Mouse (Mus musculus) embryo, embryonic 10.5 days (tissue): Measurements from ENCODE around the gene Mllt11.

Experiments used
- DNase-seq: peaks from one replicate; pipeline ENCODE4 v3.0.0-alpha.2; 2015; ENCODE audit warnings: low spot score

Gene Mllt11

DNA sequence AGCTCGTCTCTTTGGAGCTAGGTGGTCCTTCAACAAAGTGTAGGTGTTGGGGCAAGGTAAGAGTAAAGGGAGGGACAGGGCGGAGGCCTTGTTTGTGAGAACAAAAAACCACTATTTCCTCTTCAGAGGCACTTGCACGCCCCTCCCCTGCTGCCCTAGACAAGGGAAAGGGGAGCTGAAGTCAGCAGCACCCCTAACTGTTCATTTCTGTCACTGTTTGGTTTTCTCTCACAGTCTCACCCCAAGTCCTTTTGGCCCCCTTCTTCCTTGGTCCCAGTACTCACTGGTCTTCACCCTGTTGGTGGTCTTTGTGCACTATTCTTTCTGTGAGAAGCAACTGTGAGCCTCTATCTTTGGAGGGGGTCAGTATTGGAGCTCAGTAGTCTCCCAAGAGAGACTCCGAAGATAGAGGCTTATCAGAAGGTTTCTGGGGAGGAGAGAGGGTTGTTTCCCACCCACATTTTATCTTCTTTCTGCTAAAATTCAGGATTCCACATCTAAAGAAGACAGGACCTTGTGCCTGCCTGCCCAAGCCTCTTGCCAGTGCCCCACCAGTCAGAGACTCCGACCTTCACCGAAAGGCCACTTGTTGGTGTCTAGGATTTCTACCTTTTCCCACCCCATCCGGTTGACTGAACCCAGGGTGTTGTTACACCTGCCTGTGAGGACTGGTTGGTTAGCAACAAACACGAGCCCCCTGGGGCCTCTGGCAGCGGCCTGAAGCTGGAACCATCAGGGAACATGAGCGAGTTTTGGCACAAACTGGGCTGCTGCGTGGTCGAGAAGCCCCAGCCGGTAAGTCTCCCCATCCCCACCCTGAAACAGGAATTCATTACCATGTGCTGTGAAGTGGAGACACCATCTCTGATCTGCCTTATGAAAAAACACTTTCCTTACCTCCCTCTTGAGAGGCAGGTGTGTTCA, at the start of gene Mllt11:
Mllt11 (minus strand) TSS at position 874 of the 924 bp plus-strand sequence.
- no peak for DNase-seq

DNA sequence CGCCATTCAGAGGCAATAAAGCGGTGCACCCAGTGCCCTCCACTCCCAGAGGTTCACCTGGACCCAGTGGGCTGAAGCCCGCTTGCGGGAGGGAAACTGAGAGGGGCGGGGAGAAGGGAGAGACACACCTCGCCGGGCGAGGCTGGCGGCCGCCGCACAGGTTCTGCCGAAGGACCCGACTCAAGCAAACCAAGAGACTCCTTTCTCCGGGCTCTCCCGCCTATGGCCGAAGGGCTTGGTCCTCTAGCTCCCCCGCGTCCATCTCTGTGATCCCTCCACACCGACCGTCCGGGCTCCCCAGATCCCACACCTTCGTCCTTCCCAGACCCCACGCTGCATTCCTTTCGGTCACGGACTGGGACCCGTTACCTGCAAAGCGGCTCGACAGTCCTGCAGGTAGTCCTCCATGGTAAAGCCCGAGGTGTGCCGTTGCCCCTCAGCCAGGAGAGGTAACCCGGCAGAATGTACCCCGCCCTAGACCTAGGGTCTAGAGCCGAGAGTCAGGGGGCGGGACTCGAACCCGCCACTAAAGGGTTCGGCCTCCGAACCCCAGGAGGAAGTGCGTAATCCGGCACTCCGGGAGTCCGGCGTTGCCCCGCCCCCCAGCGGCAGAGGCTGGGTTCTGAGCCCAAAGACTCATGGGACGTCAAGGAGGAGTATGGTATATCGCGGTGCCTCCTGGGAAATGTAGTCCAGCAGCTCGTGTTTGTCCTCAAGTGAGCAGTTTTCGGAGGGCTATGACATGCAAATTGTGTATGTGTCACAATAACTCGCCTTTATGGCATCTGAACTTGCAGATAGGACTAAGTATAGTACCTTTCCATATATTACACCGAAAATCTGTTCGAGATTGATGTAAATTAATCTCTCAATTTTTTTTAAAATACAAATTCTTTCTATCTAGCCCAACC, 49.5 kb upstream of the Mllt11 start, which contains the start of the genes Mindy1 and Prune1:
Mindy1 (plus strand) TSS at position 130 of the 911 bp plus-strand sequence.
Prune1 (minus strand) TSS at position 861 of the 911 bp plus-strand sequence.
- DNase-seq: peak; percentile 99

DNA sequence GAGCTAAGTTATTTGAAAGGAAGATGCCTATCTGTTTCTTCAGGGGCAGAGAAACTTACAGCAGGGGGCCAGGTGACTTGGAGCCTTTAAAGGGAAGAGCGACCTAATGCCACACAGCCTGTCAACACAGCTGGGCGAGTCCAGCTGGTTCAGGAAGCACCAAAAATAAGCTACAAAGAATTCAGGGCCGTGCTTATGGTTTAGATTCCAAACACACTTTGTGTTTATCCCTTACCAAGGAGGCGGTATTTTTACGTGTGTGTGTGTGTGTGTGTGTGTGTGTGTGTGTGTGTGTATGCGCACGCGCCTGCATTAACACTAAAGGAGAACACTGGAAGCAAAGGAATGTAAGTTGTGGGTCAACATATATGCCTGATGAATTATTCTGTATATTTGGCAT, 48.8 kb upstream of the Mllt11 start:
- peak; percentile 45 for DNase-seq

DNA sequence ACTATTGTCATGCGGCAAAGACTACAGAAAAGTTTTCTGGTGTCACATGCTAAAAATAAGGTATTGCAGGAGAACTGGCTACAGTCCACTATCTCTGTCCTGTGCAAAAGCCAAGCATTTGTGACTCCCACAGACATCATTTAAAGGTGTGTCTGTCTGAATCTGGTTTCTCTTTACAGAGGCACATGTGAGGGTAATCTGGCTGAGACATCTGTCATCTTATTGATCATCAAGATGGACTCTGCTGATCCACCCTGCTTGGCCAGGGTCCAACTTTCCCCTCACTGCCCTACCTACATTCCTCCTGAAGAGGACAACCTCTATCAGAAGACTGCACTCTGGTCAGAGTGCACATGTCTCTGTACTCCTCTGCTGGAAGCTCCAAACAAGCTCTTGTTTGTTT, 45.2 kb upstream of the Mllt11 start:
- DNase-seq: no peak

DNA sequence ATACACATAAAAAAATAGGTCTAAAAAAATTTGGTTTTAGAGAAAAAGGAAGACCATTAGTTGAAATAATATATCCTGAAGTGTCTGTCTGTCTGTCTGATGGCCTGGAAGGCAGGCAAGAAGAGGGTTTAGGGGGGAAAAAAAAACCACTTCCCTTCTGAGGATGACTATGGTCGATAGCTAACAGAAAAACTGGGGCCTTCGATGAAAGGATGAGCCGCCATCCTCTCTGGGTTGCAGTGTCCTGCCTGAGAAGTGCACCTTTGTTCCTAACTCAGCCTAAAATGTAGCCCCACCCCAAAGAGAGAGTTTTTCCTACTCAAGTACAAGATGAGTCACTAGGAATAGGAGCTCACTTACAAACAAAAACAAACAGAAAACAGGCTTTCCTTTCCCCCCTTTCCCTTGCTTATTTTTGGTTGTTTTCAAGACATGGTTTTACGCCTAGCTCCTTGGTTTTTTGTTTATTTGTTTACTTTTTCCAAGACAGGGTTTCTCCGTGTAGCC, 44.5 kb upstream of the Mllt11 start:
- DNase-seq: no peak

DNA sequence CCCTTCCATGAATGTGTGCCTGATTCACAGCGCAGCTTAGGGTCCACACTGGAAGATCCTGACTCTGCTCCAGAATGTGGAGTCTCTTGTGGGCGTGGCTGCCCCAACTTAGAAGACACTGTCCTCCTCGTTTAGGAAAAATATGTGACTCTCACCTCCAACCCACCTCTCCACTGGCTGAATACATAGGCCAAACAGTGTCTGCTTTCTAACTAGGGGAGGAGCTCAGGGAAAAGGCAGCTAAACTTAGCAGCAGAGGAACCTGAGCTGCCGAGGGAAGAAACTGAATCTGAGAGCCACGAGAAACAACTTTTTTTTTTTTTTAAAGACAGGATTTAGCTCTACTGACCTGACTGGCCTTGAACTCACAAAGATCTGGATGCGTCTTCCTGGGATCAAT, 43.2 kb upstream of the Mllt11 start:
- no peak for DNase-seq

DNA sequence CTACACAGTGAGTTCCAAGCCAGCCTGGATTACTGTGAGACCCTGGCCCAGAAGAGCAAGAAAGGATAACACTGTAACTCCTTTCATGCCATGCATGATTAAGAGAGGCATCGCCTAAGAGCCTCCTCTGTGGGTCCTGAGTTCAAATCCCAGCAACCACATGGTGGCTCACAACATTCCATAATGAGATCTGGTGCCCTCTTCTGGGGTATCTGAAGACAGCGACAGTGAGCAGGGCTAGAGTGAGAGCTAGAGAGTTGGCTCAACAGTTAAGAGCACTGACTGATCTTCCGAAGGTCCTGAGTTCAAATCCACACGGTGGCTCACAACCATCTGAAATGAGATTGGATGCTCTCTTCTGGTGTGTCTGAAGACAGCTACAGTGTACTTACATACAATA, 42.5 kb upstream of the Mllt11 start:
- no peak for DNase-seq

DNA sequence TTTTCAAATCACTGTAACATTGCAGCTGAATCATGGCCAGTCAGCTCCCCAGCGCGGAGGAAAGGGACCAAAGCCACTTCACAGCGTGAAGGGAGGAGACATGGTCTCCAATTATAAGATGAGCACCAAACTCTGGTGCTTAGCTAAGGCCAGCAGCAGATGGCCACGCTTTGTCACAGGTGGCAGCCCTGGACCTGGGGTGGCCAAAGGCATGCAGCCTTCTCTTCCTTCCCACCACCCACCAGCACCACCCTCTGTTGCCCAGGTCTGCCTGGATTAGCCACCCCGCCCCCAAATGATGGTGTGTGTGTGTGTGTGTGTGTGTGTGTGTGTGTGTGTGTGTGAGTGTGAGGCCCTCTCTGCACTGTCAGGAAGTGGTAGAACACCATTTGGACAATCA, 41.5 kb upstream of the Mllt11 start:
- DNase-seq: no peak

DNA sequence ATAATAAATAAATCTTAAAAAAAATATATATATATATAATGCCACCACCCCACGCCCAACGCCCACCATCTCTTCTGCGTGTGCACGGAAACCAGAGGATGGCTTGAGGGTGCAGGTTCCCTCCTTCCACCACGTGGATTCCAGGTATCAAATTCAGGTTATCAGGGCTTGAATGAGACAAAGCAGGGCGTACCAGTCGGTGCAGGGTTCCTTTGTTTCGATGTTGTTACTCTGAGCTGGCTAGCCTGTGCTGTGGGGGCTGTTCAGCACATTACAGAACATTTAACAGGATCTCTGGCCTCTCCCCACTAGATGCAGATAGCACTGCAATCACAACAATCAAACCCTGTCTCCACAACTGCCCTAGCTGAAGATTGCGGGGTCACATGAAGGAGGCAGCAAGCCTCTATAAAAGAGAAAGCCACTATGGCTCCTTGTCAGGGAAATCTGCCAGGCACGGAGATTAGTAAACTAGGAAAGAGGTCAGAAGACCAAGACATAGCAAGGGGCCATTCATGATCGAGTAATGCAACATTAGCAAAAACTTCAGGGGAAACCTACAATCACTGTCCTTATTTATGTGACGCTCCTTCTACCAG, 38.9 kb upstream of the Mllt11 start:
- no peak for DNase-seq

DNA sequence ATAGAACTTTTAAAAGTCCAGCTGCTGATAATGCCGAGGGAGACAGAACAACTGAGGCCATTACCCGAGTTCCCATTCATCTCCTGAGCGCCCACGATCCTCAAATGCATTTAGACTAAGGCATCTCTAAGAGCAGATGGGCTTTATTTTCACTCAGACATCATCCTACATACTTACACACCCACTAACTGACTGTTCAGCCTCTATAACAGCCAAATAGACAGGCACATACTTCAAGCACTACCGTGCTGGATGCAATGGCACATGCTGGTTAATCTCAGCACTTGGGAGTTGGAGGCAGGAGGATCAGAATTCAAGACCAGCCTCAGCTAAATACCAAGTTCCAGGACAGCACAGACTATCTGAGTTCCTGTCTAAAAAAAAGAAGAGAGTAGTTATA, 37.8 kb upstream of the Mllt11 start:
- no peak for DNase-seq

DNA sequence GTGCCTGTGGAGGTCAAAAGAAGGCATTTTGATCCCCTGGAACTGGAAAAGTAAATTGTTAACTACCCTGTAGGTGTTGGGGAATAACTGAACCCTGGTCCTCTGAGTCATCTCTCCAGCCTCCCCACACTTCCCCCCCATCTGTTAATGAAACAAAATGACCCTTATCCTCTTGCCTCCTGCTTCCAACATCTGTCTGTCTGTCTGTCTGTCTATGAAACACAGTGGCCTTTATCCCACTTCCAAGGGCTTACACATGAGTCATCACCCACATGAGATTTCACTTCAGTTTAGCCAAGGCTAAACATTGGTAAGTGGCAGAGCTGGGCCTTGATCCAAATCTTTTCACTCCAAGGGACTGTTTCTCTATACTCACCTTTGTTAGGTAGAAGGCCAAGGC, 35.9 kb upstream of the Mllt11 start:
- DNase-seq: no peak

DNA sequence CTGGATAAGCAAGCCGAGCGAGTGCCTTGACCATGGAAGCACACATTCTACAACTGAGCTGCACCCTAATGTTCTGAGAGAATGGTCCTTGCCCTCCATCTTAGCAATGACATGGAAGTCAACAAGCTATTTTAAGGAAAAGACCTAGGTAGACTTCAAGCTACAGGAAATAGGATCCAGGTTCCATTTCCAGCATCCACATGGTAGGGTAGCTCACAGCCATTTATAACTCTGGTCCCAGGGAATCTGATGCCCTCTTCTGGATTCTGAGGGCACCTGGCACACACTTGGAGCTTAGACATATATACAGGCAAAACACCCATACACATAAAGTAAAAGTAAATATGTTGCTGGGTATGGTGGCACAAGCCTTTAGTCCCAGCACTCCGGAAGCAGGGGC, 34.1 kb upstream of the Mllt11 start:
- DNase-seq: no peak

DNA sequence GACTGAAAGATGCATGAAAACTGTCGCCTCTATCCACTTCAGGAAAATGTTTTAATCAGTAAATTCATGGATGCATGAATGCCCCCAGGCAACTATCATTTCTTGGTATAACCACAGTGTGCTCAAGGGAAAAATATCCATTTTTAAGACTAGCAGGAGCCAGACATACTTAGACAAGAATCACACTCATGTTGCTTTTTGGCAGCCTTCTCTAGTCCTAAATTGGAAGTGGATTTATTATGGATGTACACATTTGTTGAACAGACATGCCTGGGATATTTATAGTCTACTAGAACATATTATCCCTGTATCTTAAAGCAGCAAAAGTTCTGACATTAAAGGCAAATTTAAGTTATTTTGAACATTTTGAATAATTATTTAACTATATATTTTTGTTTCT, 32.8 kb upstream of the Mllt11 start:
- no peak for DNase-seq

DNA sequence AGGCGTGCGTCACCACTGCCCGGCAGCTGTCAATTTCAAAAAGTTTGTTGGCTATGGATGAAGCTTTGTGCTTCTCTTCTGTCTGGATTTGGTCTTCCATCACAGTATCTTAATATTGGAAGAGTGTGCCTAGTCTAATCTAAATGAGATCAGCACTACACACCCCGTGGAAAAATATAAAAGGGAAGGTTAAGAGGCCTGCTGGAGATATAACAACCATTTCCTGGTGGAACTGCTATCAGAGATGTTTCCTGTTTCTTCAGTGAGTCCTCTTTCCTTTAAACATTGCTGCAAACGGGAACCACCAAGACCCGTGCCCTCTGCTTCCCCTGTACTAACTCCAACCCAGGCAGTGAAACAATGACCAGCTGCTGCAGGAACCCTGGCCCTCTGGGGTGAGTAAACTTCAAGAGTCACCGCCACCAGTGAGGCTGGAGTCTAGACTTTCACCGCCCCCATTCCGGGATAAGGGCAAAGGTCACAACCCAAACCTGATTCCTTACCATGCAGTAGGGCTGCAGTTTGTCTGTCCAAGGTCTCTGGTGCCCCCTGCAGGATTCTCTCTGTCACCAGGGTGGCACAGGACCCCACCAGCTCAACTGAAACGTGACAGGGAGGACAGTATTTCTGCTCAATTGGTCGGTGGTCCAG, 31.2 kb upstream of the Mllt11 start:
- DNase-seq: peak; percentile 88

DNA sequence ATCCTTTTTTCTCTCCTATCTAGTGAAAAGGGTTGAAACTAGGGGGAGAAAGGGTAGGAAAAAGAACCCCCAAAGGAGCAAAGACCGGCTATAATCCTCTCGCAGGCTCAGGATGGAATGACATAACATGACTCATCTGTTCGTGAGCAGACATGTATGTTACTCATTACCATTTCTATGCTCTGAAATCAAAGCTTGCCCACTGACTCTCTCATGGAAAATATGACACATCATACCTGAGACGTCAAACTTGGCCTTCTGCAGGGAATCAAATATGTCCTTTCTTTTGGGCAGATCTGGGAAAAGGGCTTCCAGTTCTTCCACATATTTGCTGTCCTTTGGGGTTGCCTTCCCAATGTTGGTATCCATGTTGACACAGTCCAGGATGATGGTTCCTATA, 30.0 kb upstream of the Mllt11 start:
- DNase-seq: no peak

DNA sequence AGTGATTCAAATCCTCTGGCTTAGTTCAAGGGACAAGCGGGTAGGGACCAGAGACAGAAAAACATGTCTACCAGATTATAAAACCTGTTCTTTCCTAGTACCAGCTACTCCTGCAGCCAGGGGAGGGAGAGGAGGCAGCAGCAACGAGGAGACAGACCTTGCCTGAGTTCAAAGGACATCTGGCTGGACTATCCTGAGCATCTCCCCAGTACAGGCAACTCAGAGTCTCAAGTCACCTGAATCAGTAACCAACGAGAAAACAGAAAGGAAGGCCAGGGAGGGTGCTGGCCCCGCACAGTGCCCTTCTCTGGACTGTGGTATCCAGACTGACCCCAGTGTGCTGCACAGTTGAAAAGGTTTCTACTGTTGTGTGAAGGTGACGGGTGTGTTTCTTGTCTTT, 25.0 kb upstream of the Mllt11 start:
- no peak for DNase-seq

DNA sequence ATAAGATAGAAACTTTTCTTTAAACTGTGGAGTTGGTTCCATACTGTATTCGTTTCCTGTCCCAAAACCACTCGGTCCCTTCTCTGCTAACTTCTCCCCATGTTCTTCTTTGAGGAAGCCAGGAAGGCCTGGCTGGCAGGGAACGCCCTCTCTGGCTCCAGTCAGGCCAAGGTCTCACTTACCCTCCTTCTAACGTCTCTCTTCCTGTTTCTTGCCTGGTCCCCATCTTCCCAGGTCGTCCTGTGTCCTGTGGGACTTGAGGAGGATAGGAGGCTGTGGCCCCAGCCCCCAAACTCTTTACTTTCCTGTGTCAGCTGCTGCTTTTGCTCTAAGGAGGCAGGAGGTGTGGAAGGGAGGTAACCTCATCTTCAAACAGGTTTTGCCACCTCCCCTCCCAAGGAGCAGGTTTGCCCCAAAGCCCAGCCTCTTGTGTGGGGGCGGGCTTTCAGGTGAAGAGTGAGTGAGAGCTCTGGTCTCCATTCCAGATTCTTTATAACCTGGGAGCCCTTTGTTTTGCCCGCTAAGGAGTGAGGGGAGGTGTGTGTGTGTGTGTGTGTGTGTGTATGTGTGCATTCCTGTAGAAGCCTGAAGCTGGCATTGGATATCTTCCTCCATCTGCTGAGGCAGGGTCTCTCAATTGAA, 18.9 kb upstream of the Mllt11 start, which contains the start of gene Bnipl:
Bnipl (minus strand) TSS at position 411 of the 642 bp plus-strand sequence.
- DNase-seq: no peak

DNA sequence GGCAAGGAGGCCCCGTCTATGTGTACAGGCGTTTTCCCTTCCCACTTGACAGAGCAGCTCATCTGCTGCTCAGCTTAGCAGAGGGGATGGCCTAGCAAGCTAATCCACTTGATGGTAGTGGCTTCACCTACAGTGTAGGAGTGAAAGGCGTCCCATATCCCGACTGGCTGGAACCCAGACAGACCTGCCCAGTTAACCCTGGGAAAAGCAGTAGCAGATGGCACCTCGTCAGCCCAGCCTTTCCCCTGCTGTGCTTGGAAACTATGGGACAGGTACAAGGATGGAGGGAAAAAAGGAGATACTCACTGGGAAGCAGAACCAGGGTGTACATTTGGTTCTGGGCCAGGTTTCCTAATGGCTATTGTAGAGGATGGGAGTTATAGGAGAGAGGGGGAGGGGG, 18.4 kb upstream of the Mllt11 start:
- DNase-seq: no peak

DNA sequence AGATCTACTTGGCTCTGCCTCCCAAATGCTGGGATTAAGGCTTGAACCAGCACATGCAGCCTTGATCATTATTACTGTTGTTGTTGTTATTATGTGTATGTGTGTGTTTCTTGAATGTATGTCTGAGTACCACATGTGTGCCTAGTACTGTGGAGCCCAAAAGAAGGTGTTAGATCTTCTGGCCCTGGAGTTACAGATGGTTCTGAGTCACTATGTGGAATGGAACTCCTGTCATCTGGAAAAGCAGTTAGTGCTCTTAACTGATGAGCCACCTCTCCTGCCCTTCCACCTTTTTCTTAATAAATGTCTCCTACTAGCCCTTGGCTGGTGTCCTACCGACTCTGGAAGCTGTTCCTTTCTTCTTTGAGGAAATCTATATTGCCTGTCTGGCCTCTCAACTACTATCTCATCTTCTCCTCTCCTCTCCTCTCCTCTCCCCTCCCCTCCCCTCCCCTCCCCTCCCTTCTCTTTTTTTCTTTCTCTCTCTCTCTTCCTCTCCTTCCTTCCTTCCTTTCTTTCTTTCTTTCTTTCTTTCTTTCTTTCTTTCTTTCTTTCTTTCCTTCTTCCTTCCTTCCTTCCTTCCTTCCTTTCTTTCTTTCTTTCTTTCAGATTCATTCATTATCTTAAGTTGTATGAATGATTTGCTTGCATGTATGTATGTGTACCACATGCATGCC, 15.8 kb upstream of the Mllt11 start:
- no peak for DNase-seq

DNA sequence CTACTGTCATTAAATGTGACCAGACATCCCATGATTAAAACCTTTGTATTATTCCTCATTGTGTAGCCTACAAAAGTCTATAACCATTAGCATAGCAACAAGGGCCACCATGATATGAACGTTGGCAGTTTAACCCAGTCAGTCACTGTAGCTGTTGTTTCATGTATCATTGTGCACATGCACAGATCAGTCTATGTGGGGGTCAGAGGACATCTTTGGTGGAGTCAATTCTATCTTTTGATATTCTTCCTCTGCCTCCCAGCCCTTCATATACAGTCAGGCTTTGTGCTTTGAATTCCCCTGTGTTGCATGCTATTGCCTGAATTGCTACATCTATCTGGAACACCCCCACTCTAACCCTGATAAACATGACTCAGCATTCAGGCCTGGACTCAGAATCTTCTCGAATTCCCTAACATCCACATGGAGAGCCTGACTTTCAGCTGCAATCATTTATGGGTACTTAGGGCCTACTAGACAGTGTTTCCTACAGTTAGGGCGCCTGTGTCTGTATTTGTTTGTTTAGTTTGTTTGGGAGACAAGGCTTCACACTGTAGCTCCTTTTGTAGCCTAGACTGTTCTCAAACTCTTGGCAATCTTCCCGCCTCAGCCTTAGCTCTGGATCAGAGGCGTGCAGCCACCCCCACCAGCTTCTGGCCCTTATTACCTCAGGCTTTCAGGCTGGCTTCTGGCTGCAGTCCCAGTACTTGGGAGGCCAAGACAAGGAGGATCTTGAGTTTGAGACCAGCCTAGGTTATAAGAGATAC, 14.7 kb upstream of the Mllt11 start:
- no peak for DNase-seq
